27 mouse cellular contexts compared by ENCODE assay signal in genomic region chr2:35764328-35764727, GRCm38 (mm10).
DNase-seq lines count a peak whose midpoint lies in the region; ATAC-seq and TF ChIP-seq lines count a peak whose summit lies in the region.
"Had no signal": no experiment of that assay in that cellular context is flagged by ENCODE, and none has a peak within 500 bp of the region (broad histone marks: within the 10 kb centered on the region; RNA-seq: fewer than 3 reads in every experiment).

No protein-coding gene starts in this region.

- WGBS in lung, embryonic 15.5 days: 20% methylated on average over 8 of the region's 8 CpGs
- 32% methylated on average over 8 of the region's 8 CpGs for WGBS in lung, adult 2 months
- 15% methylated on average over 8 of the region's 8 CpGs for WGBS in lung, postnatal 0 days

- TF ChIP-seq POLR2A in lung, adult 2 months (IDR thresholded peaks at IDR 0.05; ENCODE audit: borderline replicate concordance, extremely low read depth, low read depth, low read length): no peak

- no peak overlapping the region for H3K4me3 ChIP-seq in lung, embryonic 15.5 days
- H3K4me3 ChIP-seq in lung, adult 2 months (replicated peaks; ENCODE audit: extremely low read depth, low read depth, low read length): no peak overlapping the region
- no peak overlapping the region for H3K4me3 ChIP-seq in lung, postnatal 0 days (ENCODE audit: low read depth, low read length)
- H3K4me3 ChIP-seq: embryonic facial prominence, embryonic 13.5 days; embryonic facial prominence, embryonic 15.5 days; erythroblast, embryonic 14.5 days; forebrain, embryonic 10.5 days; forebrain, embryonic 12.5 days had no signal

- peak; percentile 44; the same call in 1 of the 2 replicates for ATAC-seq in lung, embryonic 15.5 days (ENCODE audit: borderline replicate concordance, extremely low read depth, low FRiP score, low TSS enrichment)
- peak; percentile 67 for ATAC-seq in lung, postnatal 0 days
- ATAC-seq: CD4-positive, CD25-positive, alpha-beta regulatory T cell, adult 4 months; forebrain, embryonic 14.5 days; forebrain, embryonic 16.5 days had no signal

- H3K36me3 ChIP-seq in lung, embryonic 15.5 days: no peaks in the 10 kb centered on the region
- no peaks in the 10 kb centered on the region for H3K36me3 ChIP-seq in lung, postnatal 0 days (ENCODE audit: insufficient read depth, low read length)
- H3K36me3 ChIP-seq: embryonic facial prominence, embryonic 13.5 days; embryonic facial prominence, embryonic 15.5 days; forebrain, embryonic 10.5 days; forebrain, embryonic 12.5 days; G1E had no signal

- no peak overlapping the region for H3K4me2 ChIP-seq in lung, embryonic 15.5 days
- H3K4me2 ChIP-seq in lung, postnatal 0 days (replicated peaks; ENCODE audit: low read depth, low read length): no peak overlapping the region
- H3K4me2 ChIP-seq: embryonic facial prominence, embryonic 13.5 days; embryonic facial prominence, embryonic 15.5 days; forebrain, embryonic 12.5 days had no signal

- H3K9ac ChIP-seq in lung, embryonic 15.5 days: no peak overlapping the region
- H3K9ac ChIP-seq in lung, postnatal 0 days (replicated peaks; ENCODE audit: low read depth): no peak overlapping the region
- H3K9ac ChIP-seq: embryonic facial prominence, embryonic 13.5 days; embryonic facial prominence, embryonic 15.5 days; forebrain, embryonic 12.5 days had no signal

- TF ChIP-seq CTCF in lung, adult 2 months (IDR thresholded peaks at IDR 0.05; ENCODE audit: insufficient read depth, low read length): no peak
- no peak for TF ChIP-seq CTCF in lung, postnatal 0 days (IDR thresholded peaks at IDR 0.05)

- H3K27ac ChIP-seq in lung, embryonic 15.5 days: no peak overlapping the region
- no peak overlapping the region for H3K27ac ChIP-seq in lung, postnatal 0 days (ENCODE audit: low read length)
- H3K27ac ChIP-seq: embryonic facial prominence, embryonic 13.5 days; embryonic facial prominence, embryonic 15.5 days; forebrain, embryonic 10.5 days; forebrain, embryonic 12.5 days had no signal

- peaks cover 9% of the 10 kb centered on the region for H3K4me1 ChIP-seq in lung, embryonic 15.5 days
- no peaks in the 10 kb centered on the region for H3K4me1 ChIP-seq in lung, adult 2 months (ENCODE audit: control insufficient read depth, insufficient read depth, low read length)
- no peaks in the 10 kb centered on the region for H3K4me1 ChIP-seq in lung, postnatal 0 days (ENCODE audit: insufficient read depth, low read depth, low read length)

- H3K9me3 ChIP-seq in lung, embryonic 15.5 days: no peaks in the 10 kb centered on the region
- no peaks in the 10 kb centered on the region for H3K9me3 ChIP-seq in lung, postnatal 0 days (ENCODE audit: low read length)
- H3K9me3 ChIP-seq: embryonic facial prominence, embryonic 13.5 days; embryonic facial prominence, embryonic 15.5 days; forebrain, embryonic 10.5 days; forebrain, embryonic 12.5 days; G1E had no signal

- peak; percentile 14 for DNase-seq in adrenal gland, postnatal 14 days
- DNase-seq in adrenal gland, postnatal 4 days (ENCODE audit: low spot score in 2 of 2): no peak
- DNase-seq in lung, adult 2 months: no peak
- peak; percentile 35 for DNase-seq in lung, postnatal 0 days (ENCODE audit: low spot score)
- no peak for DNase-seq in lung, postnatal 25 days (ENCODE audit: low spot score)
- DNase-seq in Muller cell, postnatal 12 days (ENCODE audit: inconsistent ontology term): peak; percentile 5
- DNase-seq: adrenal gland, adult 2 months; adrenal gland, postnatal 10 days; B cell, adult 2 months; cerebellum, adult 11 months; cerebellum, adult 18-20 months; cerebellum, adult 8-10 months; cerebellum, adult 9-11 months; cerebellum, postnatal 14 days; cerebellum, postnatal 36 days; embryo, embryonic 11 days had no signal

- TF ChIP-seq EP300 in lung, postnatal 0 days (IDR thresholded peaks at IDR 0.05): no peak

- no peaks in the 10 kb centered on the region for H3K27me3 ChIP-seq in lung, embryonic 15.5 days
- no peaks in the 10 kb centered on the region for H3K27me3 ChIP-seq in lung, postnatal 0 days (replicated peaks; ENCODE audit: insufficient read depth, low read length)
- H3K27me3 ChIP-seq: CH12.LX; embryonic facial prominence, embryonic 13.5 days; forebrain, embryonic 12.5 days had no signal

Comparison
In these comparisons a context has a peak if more than half of its experiments do, and no peak if none do; other contexts are left out.
1. DNase-seq: peak in adrenal gland, postnatal 14 days (single experiment), lung, postnatal 0 days (single experiment) and Muller cell, postnatal 12 days (single experiment); none in adrenal gland, postnatal 4 days (0 of 2), lung, adult 2 months (single experiment) and lung, postnatal 25 days (single experiment).